Mouse (Mus musculus): ENCODE data around the gene Pmp22.

DNA sequence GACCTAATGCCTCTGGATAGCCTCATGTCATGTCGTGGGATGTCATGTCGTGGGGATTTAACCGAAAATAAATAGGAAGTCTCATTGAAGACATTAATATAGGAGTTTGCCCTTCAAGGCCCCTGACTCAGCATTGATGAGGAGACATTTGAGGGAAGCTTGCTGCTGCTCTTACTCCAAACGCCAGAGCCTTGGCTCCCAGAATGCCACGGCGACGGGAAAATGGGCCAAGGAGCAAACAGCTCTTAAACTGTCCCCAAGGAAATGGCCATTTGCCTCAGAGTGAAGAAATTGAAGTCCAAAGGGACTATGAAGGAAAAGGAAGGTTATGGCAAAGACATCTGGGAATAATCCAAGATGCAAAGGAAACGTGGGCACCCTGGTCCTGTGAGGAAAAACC lies 34.8 kb downstream of the Pmp22 start:
- TF ChIP-seq MAFK (IDR thresholded peaks at IDR 0.05; ENCODE audit: insufficient read depth, low read depth, low read length): no peak
- TF ChIP-seq CHD2 (IDR thresholded peaks at IDR 0.05; ENCODE audit: low read depth, low read length): no peak
- TF ChIP-seq ZC3H11A (IDR thresholded peaks at IDR 0.05; ENCODE audit: borderline replicate concordance, low read depth, low read length): no peak

All from ES-E14 (cell line).